Mouse (Mus musculus) kidney, embryonic 16.5 days (tissue): ENCODE measurements around the gene Phactr3. TPM values are rescaled to one million over a fixed set of nuclear protein-coding genes. Genes with fewer than 3 reads are reported as not detected.
"Not testable (repeated sequence)": the region's sequence is repeated elsewhere in the genome, so short reads cannot be mapped to it uniquely, and the experiment has no call there.

ENCODE experiments used
- ATAC-seq: fragments of 200-750 bp; cut with Nextera tagmentation; 2 replicates; pipeline ENCODE4 v1.8.0; 2017; ENCODE audit warnings: moderate TSS enrichment; ENCODE audit not compliant: low FRiP score, low TSS enrichment
- H3K27ac ChIP-seq: fragments of 300-500 bp; sonication (generic); 2 replicates; pipeline ENCODE4 v1.5.1; 2014; ENCODE audit warnings: low read length
- H3K27me3 ChIP-seq: fragments of 300-500 bp; sonication (generic); 2 replicates; pipeline ENCODE4 v1.6.1; 2014; ENCODE audit warnings: low read length, control low read depth, mixed read lengths; ENCODE audit not compliant: insufficient read depth
- H3K36me3 ChIP-seq: fragments of 300-500 bp; sonication (generic); 2 replicates; pipeline ENCODE4 v1.6.1; 2014; ENCODE audit warnings: low read length, control low read depth, mixed read lengths; ENCODE audit not compliant: insufficient read depth
- H3K4me1 ChIP-seq: fragments of 300-500 bp; sonication (generic); 2 replicates; pipeline ENCODE4 v1.6.1; 2014; ENCODE audit warnings: low read length, control low read depth, mixed read lengths; ENCODE audit not compliant: insufficient read depth
- H3K4me2 ChIP-seq: fragments of 300-500 bp; sonication (generic); replicated peaks from 2 replicates; pipeline ENCODE4 v1.6.1; 2014; ENCODE audit warnings: low read depth, low read length
- H3K4me3 ChIP-seq: fragments of 300-500 bp; sonication (generic); 2 replicates; pipeline ENCODE4 v1.5.1; 2014; ENCODE audit warnings: mild to moderate bottlenecking, low read length
- H3K9ac ChIP-seq: fragments of 300-500 bp; sonication (generic); replicated peaks from 2 replicates; pipeline ENCODE4 v1.6.1; 2014; ENCODE audit warnings: low read length
- H3K9me3 ChIP-seq: fragments of 300-500 bp; sonication (generic); 2 replicates; pipeline ENCODE4 v1.6.1; 2016; ENCODE audit warnings: low read length, control low read depth
- WGBS: fragments of 180-500 bp; shearing (Covaris S2); extraction: QIAGEN DNeasy Blood & Tissue Kit; methylation state at CpG from one replicate; pipeline ENCODE4 v1.1.7; 2014; 5-methylcytosine and 5-hydroxymethylcytosine counted together
- polyA plus RNA-seq: library from polyadenylated mRNA; unstranded; fragments of >200 nt; fragmentation: Nextera tagmentation; extraction: Ambion mirVana; gene quantifications from 2 replicates; pipeline ENCODE4 v1.2.1, GENCODE M21; 2015

Phactr3 gene
- 0.63 and 0.71 TPM in 2 replicates for polyA plus RNA-seq

- Histone ChIP-seq H3K27ac (no peak within 1 kb of the TSS), H3K4me3 (peak within 1 kb of the TSS; percentile 49), H3K9ac (peak within 1 kb of the TSS; percentile 65), H3K4me1 (peaks cover 27% of the 10 kb centered on the region), H3K9me3 (no peaks in the 10 kb centered on the region), H3K4me2 (peak within 1 kb of the TSS; percentile 90), H3K27me3 (peaks cover 15% of the 10 kb centered on the region), H3K36me3 (no peaks in the 10 kb centered on the region)
- 1% methylated on average over 44 of the region's 45 CpGs for WGBS
- ATAC-seq, result peak; percentile 72
These were observed at the start of gene Phactr3 for GRCm38 (mm10) chr2:178118801-178119560. Phactr3 (plus strand) TSS chr2:178118975.

- H3K9ac ChIP-seq, result peak within 1 kb of the TSS; percentile 54
These were observed 40.5 kb upstream of the Phactr3 start, which contains the start of gene Zfp931 for GRCm38 (mm10) chr2:178078166-178078717. Zfp931 (minus strand) TSS chr2:178078476.

GRCm38 (mm10) chr2:178089586-178089985 is 29.2 kb upstream of the Phactr3 start:
- Histone ChIP-seq H3K27me3 (no peaks in the 10 kb centered on the region), H3K4me2 (no peak overlapping the region), H3K36me3 (no peaks in the 10 kb centered on the region), H3K9ac (no peak overlapping the region), H3K4me1 (no peaks in the 10 kb centered on the region), H3K27ac (no peak overlapping the region), H3K9me3 (no peaks in the 10 kb centered on the region), H3K4me3 (no peak overlapping the region)
- ATAC-seq, result no peak

More at GRCm38 (mm10) chr2:178078166-178078717, 40.5 kb upstream of the Phactr3 start, which contains the start of gene Zfp931:
- not testable (repeated sequence) for H3K4me1 ChIP-seq, H3K27me3 ChIP-seq, H3K36me3 ChIP-seq, ATAC-seq, H3K27ac ChIP-seq, H3K9me3 ChIP-seq
- WGBS, result 0% methylated on average over 1 of the region's 14 CpGs
- Histone ChIP-seq H3K4me3 (peak within 1 kb of the TSS; percentile 46), H3K4me2 (peak within 1 kb of the TSS; percentile 47)

- Histone ChIP-seq H3K36me3 (no peaks in the 10 kb centered on the region), H3K4me2 (no peak overlapping the region), H3K9me3 (no peaks in the 10 kb centered on the region), H3K27me3 (no peaks in the 10 kb centered on the region), H3K4me3 (no peak overlapping the region), H3K27ac (no peak overlapping the region), H3K4me1 (no peaks in the 10 kb centered on the region), H3K9ac (no peak overlapping the region)
- WGBS, result 5% methylated on average over 2 of the region's 2 CpGs
- no peak for ATAC-seq
These were observed 20.8 kb upstream of the Phactr3 start for GRCm38 (mm10) chr2:178098021-178098420.

GRCm38 (mm10) chr2:178101957-178102356 is 16.8 kb upstream of the Phactr3 start:
- Histone ChIP-seq H3K27ac (no peak overlapping the region), H3K4me1 (no peaks in the 10 kb centered on the region), H3K4me3 (no peak overlapping the region), H3K36me3 (no peaks in the 10 kb centered on the region), H3K9ac (no peak overlapping the region), H3K4me2 (no peak overlapping the region), H3K9me3 (no peaks in the 10 kb centered on the region), H3K27me3 (no peaks in the 10 kb centered on the region)
- ATAC-seq, result peak; percentile 91
- WGBS, result 11% methylated on average over 7 of the region's 7 CpGs

- peaks cover 15% of the 10 kb centered on the region for H3K27me3 ChIP-seq
- ATAC-seq, result no peak
- H3K27ac ChIP-seq, result no peak overlapping the region
- H3K4me3 ChIP-seq, result no peak overlapping the region
- H3K4me2 ChIP-seq, result no peak overlapping the region
- no peaks in the 10 kb centered on the region for H3K36me3 ChIP-seq
- no peaks in the 10 kb centered on the region for H3K9me3 ChIP-seq
- peaks cover 27% of the 10 kb centered on the region for H3K4me1 ChIP-seq
- WGBS, result 22% methylated on average over 12 of the region's 12 CpGs
- H3K9ac ChIP-seq, result no peak overlapping the region
These were observed 829 bp upstream of the Phactr3 start for GRCm38 (mm10) chr2:178117946-178118345.

GRCm38 (mm10) chr2:178119561-178120355 is 983 bp downstream of the Phactr3 start:
- WGBS, result 25% methylated on average over 19 of the region's 19 CpGs
- H3K36me3 ChIP-seq, result no peaks in the 10 kb centered on the region
- H3K4me3 ChIP-seq, result peak overlapping the region; percentile 49
- peak; percentile 24; the same call in 1 of the 2 replicates for ATAC-seq
- peak overlapping the region; percentile 90 for H3K4me2 ChIP-seq
- H3K27ac ChIP-seq, result no peak overlapping the region
- H3K4me1 ChIP-seq, result peaks cover 27% of the 10 kb centered on the region
- no peaks in the 10 kb centered on the region for H3K9me3 ChIP-seq
- H3K27me3 ChIP-seq, result peaks cover 15% of the 10 kb centered on the region
- no peak overlapping the region for H3K9ac ChIP-seq

GRCm38 (mm10) chr2:178120356-178120645 is 1.5 kb downstream of the Phactr3 start:
- Histone ChIP-seq H3K4me3 (no peak overlapping the region), H3K27ac (no peak overlapping the region), H3K4me1 (peaks cover 27% of the 10 kb centered on the region), H3K9me3 (no peaks in the 10 kb centered on the region), H3K27me3 (peaks cover 15% of the 10 kb centered on the region), H3K4me2 (no peak overlapping the region), H3K9ac (no peak overlapping the region), H3K36me3 (no peaks in the 10 kb centered on the region)
- no peak for ATAC-seq

GRCm38 (mm10) chr2:178120651-178121374 is 2.0 kb downstream of the Phactr3 start:
- no peak overlapping the region for H3K4me2 ChIP-seq
- H3K4me1 ChIP-seq, result peaks cover 27% of the 10 kb centered on the region
- no peak overlapping the region for H3K9ac ChIP-seq
- no peak overlapping the region for H3K4me3 ChIP-seq
- 90% methylated on average over 8 of the region's 8 CpGs for WGBS
- no peaks in the 10 kb centered on the region for H3K9me3 ChIP-seq
- no peak for ATAC-seq
- H3K36me3 ChIP-seq, result no peaks in the 10 kb centered on the region
- peaks cover 15% of the 10 kb centered on the region for H3K27me3 ChIP-seq
- no peak overlapping the region for H3K27ac ChIP-seq
